Comparison of ENCODE assay signal across 8 mouse cellular contexts in the genomic region with DNA sequence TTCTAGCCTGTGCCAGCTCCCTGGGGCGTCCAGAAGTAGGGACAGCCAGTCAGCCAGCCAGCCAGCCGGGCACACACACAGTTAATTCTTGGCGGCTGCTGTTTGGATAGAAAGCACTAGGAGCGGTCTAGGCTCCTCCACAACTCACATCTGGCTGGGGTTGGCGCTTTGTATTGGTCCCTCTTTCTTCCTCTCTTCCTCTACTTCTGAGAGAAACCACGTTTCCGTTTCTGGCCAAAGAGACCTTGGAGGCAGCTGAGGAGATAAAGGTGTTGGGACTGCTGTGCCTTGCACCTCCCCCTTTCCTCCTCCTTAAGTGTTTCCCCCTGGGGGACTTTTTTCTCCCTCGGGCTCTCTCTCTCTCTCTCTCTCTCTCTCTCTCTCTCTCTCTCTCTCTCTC. TPM values are rescaled to one million over a fixed set of nuclear protein-coding genes. Genes with fewer than 3 reads are reported as not detected.
DNase-seq lines count a peak whose midpoint lies in the region; ATAC-seq and TF ChIP-seq lines count a peak whose summit lies in the region.

A gene (plus strand): TSS at position 218 of the 400 bp plus-strand sequence.

- peak within 1 kb of the TSS; percentile 74 for H3K4me2 ChIP-seq in limb, embryonic 13.5 days (replicated peaks)
- H3K4me2 ChIP-seq in stomach, embryonic 16.5 days (ENCODE audit: low read depth, low read length), result peak within 1 kb of the TSS; percentile 63

- peaks cover 9% of the 10 kb centered on the region; the same call in 1 of the 2 replicates for H3K27me3 ChIP-seq in heart, embryonic 10.5 days (ENCODE audit: insufficient read depth, poor library complexity, severe bottlenecking)
- H3K27me3 ChIP-seq in limb, embryonic 13.5 days, result 0 out of 2 replicates have a peak, but pooled peaks cover 3% of the 10 kb centered on the region
- H3K27me3 ChIP-seq in stomach, embryonic 16.5 days (ENCODE audit: control insufficient read depth, insufficient read depth, low read length), result no peaks in the 10 kb centered on the region

- intact Hi-C loops in left cerebral cortex, adult 2 months (cut with DNase I), result no loop called here
- intact Hi-C loops in left cerebral cortex, postnatal 4 days (cut with DNase I), result loop anchor here (5.0 to 10.0 kb wide), 2 partner anchors 314 to 547 kb away; no protein-coding TSS in a partner anchor

- WGBS in heart, embryonic 10.5 days, result under 1% methylated on average over 8 of the region's 8 CpGs
- WGBS in limb, embryonic 13.5 days, result under 1% methylated on average over 8 of the region's 8 CpGs
- WGBS in stomach, embryonic 16.5 days, result 0% methylated on average over 8 of the region's 8 CpGs

- H3K9me3 ChIP-seq in heart, embryonic 10.5 days, result no peaks in the 10 kb centered on the region
- no peaks in the 10 kb centered on the region for H3K9me3 ChIP-seq in limb, embryonic 13.5 days
- H3K9me3 ChIP-seq in stomach, embryonic 16.5 days (replicated peaks; ENCODE audit: control insufficient read depth, low read length), result no peaks in the 10 kb centered on the region

- no peak for TF ChIP-seq POLR2A in brain, embryonic 14.5 days (IDR thresholded peaks at IDR 0.05; ENCODE audit: borderline replicate concordance, extremely low read depth, insufficient read depth, insufficient read length, poor library complexity, severe bottlenecking)

- no peak for TF ChIP-seq CTCF in left cerebral cortex, adult 2 months (IDR thresholded peaks at IDR 0.05)
- no peak for TF ChIP-seq CTCF in brain, embryonic 14.5 days (IDR thresholded peaks at IDR 0.05; ENCODE audit: borderline replicate concordance, extremely low read depth, insufficient read depth, insufficient read length)

- H3K4me3 ChIP-seq in left cerebral cortex, adult 2 months, result peak within 1 kb of the TSS; percentile 21; the same call in 1 of the 2 replicates
- H3K4me3 ChIP-seq in heart, embryonic 10.5 days, result peak within 1 kb of the TSS; percentile 49
- peak within 1 kb of the TSS; percentile 45 for H3K4me3 ChIP-seq in limb, embryonic 13.5 days
- H3K4me3 ChIP-seq in stomach, embryonic 16.5 days (replicated peaks; ENCODE audit: low read length), result peak within 1 kb of the TSS; percentile 47

- no peak within 1 kb of the TSS for H3K27ac ChIP-seq in left cerebral cortex, adult 2 months
- H3K27ac ChIP-seq in heart, embryonic 10.5 days, result peak within 1 kb of the TSS; percentile 43
- H3K27ac ChIP-seq in limb, embryonic 13.5 days, result peak within 1 kb of the TSS; percentile 61; the same call in 1 of the 2 replicates
- H3K27ac ChIP-seq in stomach, embryonic 16.5 days (ENCODE audit: low read length), result peak within 1 kb of the TSS; percentile 89

- H3K9ac ChIP-seq in limb, embryonic 13.5 days, result peak within 1 kb of the TSS; percentile 71
- H3K9ac ChIP-seq in stomach, embryonic 16.5 days (ENCODE audit: low read length), result peak within 1 kb of the TSS; percentile 71

- DNase-seq in left cerebral cortex, adult 2 months (ENCODE audit: extremely low spot score in 1 of 2, low spot score in 2 of 2), result no peak
- DNase-seq in left cerebral cortex, postnatal 4 days, result no peak
- DNase-seq in brain, embryonic 14.5 days (ENCODE audit: low read depth), result peak; percentile 52
- DNase-seq in heart, embryonic 10.5 days (ENCODE audit: low spot score), result no peak
- no peak for DNase-seq in frontal cortex, postnatal 14 days (ENCODE audit: low spot score in 2 of 2)
- no peak for DNase-seq in kidney, postnatal 10 days

- peak; percentile 49; the same call in 1 of the 2 replicates for ATAC-seq in limb, embryonic 13.5 days (ENCODE audit: low FRiP score, low read depth)
- no peak for ATAC-seq in stomach, embryonic 16.5 days (ENCODE audit: insufficient read depth, low FRiP score)

- peaks cover 73% of the 10 kb centered on the region for H3K4me1 ChIP-seq in heart, embryonic 10.5 days
- H3K4me1 ChIP-seq in limb, embryonic 13.5 days, result peaks cover 72% of the 10 kb centered on the region
- H3K4me1 ChIP-seq in stomach, embryonic 16.5 days (ENCODE audit: control insufficient read depth, insufficient read depth, low read length), result peaks cover 62% of the 10 kb centered on the region

- H3K36me3 ChIP-seq in heart, embryonic 10.5 days, result no peaks in the 10 kb centered on the region
- H3K36me3 ChIP-seq in limb, embryonic 13.5 days, result no peaks in the 10 kb centered on the region
- H3K36me3 ChIP-seq in stomach, embryonic 16.5 days (ENCODE audit: control insufficient read depth, insufficient read depth, low read length), result no peaks in the 10 kb centered on the region

RNA-seq across cellular contexts. Expression of the gene that starts here (rescaled TPM):
- 1 to 10 TPM; 3.3 to 4.8 TPM for total RNA-seq in left cerebral cortex, adult 2 months (2021)
- total RNA-seq in left cerebral cortex, postnatal 4 days (2021), result 1 to 10 TPM; 7.2 to 7.4 TPM
- 4.6 and 5.9 TPM in 2 replicates for polyA plus RNA-seq in brain, embryonic 14.5 days (2012; rRNA removed)
- 2.7 and 3.3 TPM in 2 replicates for polyA plus RNA-seq in heart, embryonic 10.5 days (2016; fragmentation: Nextera tagmentation; extraction: Ambion mirVana)
- polyA plus RNA-seq in limb, embryonic 13.5 days (2015; fragmentation: Nextera tagmentation; extraction: Ambion mirVana), result 6.6 TPM in 2 replicates
- polyA plus RNA-seq in stomach, embryonic 16.5 days (2015; fragmentation: Nextera tagmentation; extraction: Ambion mirVana), result 9.5 and 10.4 TPM in 2 replicates
